Mouse (Mus musculus) liver, embryonic 15.5 days (tissue): ENCODE results near the gene Grb10. TPM values are rescaled to one million over a fixed set of nuclear protein-coding genes. Genes with fewer than 3 reads are reported as not detected.

ENCODE experiments used
- ATAC-seq: fragments of 200-750 bp; cut with Nextera tagmentation; 2 replicates; pipeline ENCODE4 v1.8.0; 2017; ENCODE audit warnings: moderate number of reproducible peaks, mild to moderate bottlenecking, moderate library complexity; ENCODE audit not compliant: insufficient read depth
- H3K27ac ChIP-seq: fragments of 300-500 bp; sonication (generic); replicated peaks from 2 replicates; pipeline ENCODE4 v1.5.1; 2015; ENCODE audit warnings: mild to moderate bottlenecking, inconsistent platforms
- H3K27me3 ChIP-seq: fragments of 300-500 bp; sonication (generic); 2 replicates; pipeline ENCODE4 v1.6.1; 2015; ENCODE audit warnings: mild to moderate bottlenecking, inconsistent platforms
- H3K36me3 ChIP-seq: fragments of 300-500 bp; sonication (generic); replicated peaks from 2 replicates; pipeline ENCODE4 v1.6.1; 2015; ENCODE audit warnings: moderate library complexity, mild to moderate bottlenecking, inconsistent platforms
- H3K4me1 ChIP-seq: fragments of 300-500 bp; sonication (generic); replicated peaks from 2 replicates; pipeline ENCODE4 v1.6.1; 2015; ENCODE audit warnings: inconsistent platforms
- H3K4me2 ChIP-seq: fragments of 300-500 bp; sonication (generic); 2 replicates; pipeline ENCODE4 v1.6.1; 2015; ENCODE audit warnings: moderate library complexity, mild to moderate bottlenecking, inconsistent platforms
- H3K4me3 ChIP-seq: fragments of 300-500 bp; sonication (generic); replicated peaks from 2 replicates; pipeline ENCODE4 v1.5.1; 2015; ENCODE audit warnings: mild to moderate bottlenecking, inconsistent platforms
- H3K9ac ChIP-seq: fragments of 300-500 bp; sonication (generic); 2 replicates; pipeline ENCODE4 v1.6.1; 2015; ENCODE audit warnings: moderate library complexity, mild to moderate bottlenecking, inconsistent platforms
- H3K9me3 ChIP-seq: fragments of 300-500 bp; sonication (generic); replicated peaks from 2 replicates; pipeline ENCODE4 v1.6.1; 2016; ENCODE audit warnings: inconsistent platforms
- WGBS: fragments of 180-500 bp; shearing (Covaris S2); methylation state at CpG from one replicate; pipeline ENCODE4 v1.1.7; 2015; ENCODE audit warnings: mixed read lengths; ENCODE audit not compliant: insufficient replicate concordance; 5-methylcytosine and 5-hydroxymethylcytosine counted together
- polyA plus RNA-seq: library from polyadenylated mRNA; unstranded; fragments of >200 nt; fragmentation: Nextera tagmentation; extraction: Ambion mirVana; gene quantifications from 2 replicates; pipeline ENCODE4 v1.2.1, GENCODE M21; 2015

Grb10 gene
- polyA plus RNA-seq, 1 experiment from 2014 or later = 148 TPM

DNA sequence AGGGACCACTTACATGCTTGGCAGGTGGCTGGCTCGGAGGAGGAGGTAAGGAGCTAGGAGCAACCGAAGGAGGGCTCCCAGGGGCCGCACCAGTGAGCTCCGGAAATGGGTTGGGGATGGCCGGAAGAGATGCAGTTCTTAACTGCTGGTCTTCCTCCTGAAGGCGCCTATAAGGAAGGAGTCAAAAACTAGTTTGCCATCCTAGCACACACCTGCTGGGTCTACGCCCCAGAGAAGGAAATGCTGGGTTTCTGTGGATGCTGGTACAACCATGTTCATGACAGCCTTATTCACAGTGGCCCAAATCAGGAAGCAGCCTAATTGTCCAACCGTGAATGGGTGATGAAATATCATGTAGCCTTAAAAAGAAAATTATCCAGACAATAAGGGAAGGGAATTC is 71.0 kb downstream of the Grb10 start:
- Histone ChIP-seq H3K27ac (no peak overlapping the region), H3K36me3 (peaks cover 18% of the 10 kb centered on the region), H3K9ac (no peak overlapping the region), H3K27me3 (no peaks in the 10 kb centered on the region), H3K4me3 (no peak overlapping the region), H3K4me1 (peaks cover 47% of the 10 kb centered on the region), H3K9me3 (no peaks in the 10 kb centered on the region), H3K4me2 (no peak overlapping the region)
- no peak for ATAC-seq
- 55% methylated on average over 8 of the region's 8 CpGs for WGBS

DNA sequence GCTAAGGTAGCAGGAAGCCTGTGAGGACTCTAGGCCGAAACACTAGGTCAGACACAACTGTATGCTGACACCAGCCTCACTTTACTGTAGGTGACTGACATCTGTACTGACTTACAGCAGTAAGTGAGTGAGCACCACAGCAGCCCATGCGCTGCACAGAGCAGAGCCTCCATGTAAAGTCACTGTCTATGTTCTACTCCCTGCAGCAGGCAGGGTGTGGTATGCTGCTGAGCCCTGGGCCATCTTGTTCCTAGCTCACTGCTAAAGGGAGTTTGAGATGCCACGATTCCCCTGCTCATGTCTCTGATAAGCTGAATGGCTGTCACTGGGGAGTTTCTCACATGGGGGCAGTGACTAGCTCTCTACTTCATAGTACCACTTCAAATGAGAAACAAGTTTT is 72.3 kb downstream of the Grb10 start:
- H3K4me3 ChIP-seq = no peak overlapping the region
- H3K9ac ChIP-seq = no peak overlapping the region
- H3K4me1 ChIP-seq = peaks cover 60% of the 10 kb centered on the region
- H3K27ac ChIP-seq = 0 out of 2 replicates have a peak overlapping the region, but pooled peaks have one; percentile 20
- peaks cover 14% of the 10 kb centered on the region for H3K36me3 ChIP-seq
- H3K4me2 ChIP-seq = no peak overlapping the region
- H3K27me3 ChIP-seq = no peaks in the 10 kb centered on the region
- no peaks in the 10 kb centered on the region for H3K9me3 ChIP-seq
- peak; percentile 57 for ATAC-seq
- 55% methylated on average over 3 of the region's 3 CpGs for WGBS

DNA sequence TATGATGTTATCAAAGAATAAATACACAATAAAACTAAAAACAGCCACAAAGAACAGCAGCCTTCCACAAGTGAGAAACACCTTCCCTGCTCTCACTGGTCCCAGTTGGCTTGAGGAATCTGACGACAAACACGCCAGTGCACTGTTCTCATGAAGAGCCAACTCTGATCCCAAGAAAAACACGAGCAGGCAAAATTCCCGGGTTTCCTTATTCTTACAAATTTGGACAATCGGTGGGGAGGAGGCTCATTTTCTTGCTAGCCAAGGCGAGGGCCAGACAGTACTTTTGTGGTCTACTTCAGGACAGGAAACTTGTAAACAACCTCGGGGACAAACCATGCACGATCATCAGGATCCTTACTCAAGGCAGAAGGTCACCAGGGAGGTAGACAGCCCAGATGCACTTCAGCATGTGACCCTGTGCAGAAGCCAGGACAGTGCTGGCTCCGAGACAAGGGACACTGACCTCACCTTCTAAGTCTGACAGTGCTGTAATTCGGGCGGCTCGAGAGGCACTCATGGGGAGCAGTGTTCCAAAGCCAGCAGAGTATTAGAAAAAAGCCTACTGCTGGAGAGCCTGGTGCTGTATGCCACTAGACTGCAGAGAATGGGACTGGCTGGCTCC is 72.9 kb downstream of the Grb10 start:
- peaks cover 14% of the 10 kb centered on the region for H3K36me3 ChIP-seq
- ATAC-seq = no peak
- 63% methylated on average over 12 of the region's 12 CpGs for WGBS
- no peak overlapping the region for H3K4me3 ChIP-seq
- H3K27me3 ChIP-seq = no peaks in the 10 kb centered on the region
- 0 out of 2 replicates have a peak overlapping the region, but pooled peaks have one; percentile 26 for H3K27ac ChIP-seq
- no peak overlapping the region for H3K4me2 ChIP-seq
- no peaks in the 10 kb centered on the region for H3K9me3 ChIP-seq
- no peak overlapping the region for H3K9ac ChIP-seq
- peaks cover 65% of the 10 kb centered on the region for H3K4me1 ChIP-seq

- no peak for ATAC-seq
- Histone ChIP-seq H3K27ac (peak overlapping the region; percentile 78), H3K9me3 (no peaks in the 10 kb centered on the region), H3K36me3 (peaks cover 7% of the 10 kb centered on the region; the same call in 1 of the 2 replicates), H3K4me3 (no peak overlapping the region), H3K4me2 (no peak overlapping the region), H3K4me1 (peaks cover 71% of the 10 kb centered on the region), H3K27me3 (no peaks in the 10 kb centered on the region), H3K9ac (0 out of 2 replicates have a peak overlapping the region, but pooled peaks have one; percentile 4)
- 87% methylated on average over 2 of the region's 2 CpGs for WGBS
These were observed 73.8 kb downstream of the Grb10 start for GRCm38 (mm10) chr11:11964729-11965128.

GRCm38 (mm10) chr11:11963587-11963986 is 74.9 kb downstream of the Grb10 start:
- H3K4me3 ChIP-seq = no peak overlapping the region
- peak overlapping the region; percentile 37; the same call in 1 of the 2 replicates for H3K9ac ChIP-seq
- 23% methylated on average over 3 of the region's 3 CpGs for WGBS
- peak overlapping the region; percentile 55 for H3K4me2 ChIP-seq
- H3K27ac ChIP-seq = peak overlapping the region; percentile 78
- peaks cover 5% of the 10 kb centered on the region; the same call in 1 of the 2 replicates for H3K36me3 ChIP-seq
- peak; percentile 80 for ATAC-seq
- H3K9me3 ChIP-seq = no peaks in the 10 kb centered on the region
- no peaks in the 10 kb centered on the region for H3K27me3 ChIP-seq
- H3K4me1 ChIP-seq = peaks cover 71% of the 10 kb centered on the region

GRCm38 (mm10) chr11:11963065-11963464 is 75.4 kb downstream of the Grb10 start:
- peak overlapping the region; percentile 78 for H3K27ac ChIP-seq
- H3K9me3 ChIP-seq = no peaks in the 10 kb centered on the region
- H3K4me2 ChIP-seq = peak overlapping the region; percentile 55
- H3K4me1 ChIP-seq = peaks cover 71% of the 10 kb centered on the region
- peak overlapping the region; percentile 37; the same call in 1 of the 2 replicates for H3K9ac ChIP-seq
- H3K27me3 ChIP-seq = no peaks in the 10 kb centered on the region
- peaks cover 5% of the 10 kb centered on the region; the same call in 1 of the 2 replicates for H3K36me3 ChIP-seq
- 65% methylated on average over 2 of the region's 2 CpGs for WGBS
- no peak for ATAC-seq
- H3K4me3 ChIP-seq = no peak overlapping the region

DNA sequence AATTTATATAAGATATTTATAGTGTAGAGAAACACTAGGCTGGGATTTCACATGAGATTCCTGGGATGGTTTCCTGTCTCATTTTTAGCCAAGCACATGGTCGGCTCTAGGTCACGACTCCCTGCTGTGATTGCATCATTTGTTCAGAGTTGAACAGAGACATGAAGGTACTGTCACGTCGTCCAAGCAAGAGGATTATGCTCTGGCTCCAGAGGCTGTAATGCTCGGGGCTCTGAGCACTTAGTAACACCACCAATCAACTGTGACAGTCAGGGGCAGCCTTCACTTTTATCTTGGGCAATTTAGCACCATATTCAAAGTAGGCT is 75.9 kb downstream of the Grb10 start:
- Histone ChIP-seq H3K27ac (peak overlapping the region; percentile 78), H3K9ac (no peak overlapping the region), H3K4me3 (no peak overlapping the region), H3K36me3 (peaks cover 3% of the 10 kb centered on the region; the same call in 1 of the 2 replicates), H3K4me1 (peaks cover 70% of the 10 kb centered on the region), H3K9me3 (no peaks in the 10 kb centered on the region), H3K27me3 (no peaks in the 10 kb centered on the region), H3K4me2 (peak overlapping the region; percentile 50)
- peak; percentile 38; the same call in 1 of the 2 replicates for ATAC-seq
- 13% methylated on average over 5 of the region's 5 CpGs for WGBS

DNA sequence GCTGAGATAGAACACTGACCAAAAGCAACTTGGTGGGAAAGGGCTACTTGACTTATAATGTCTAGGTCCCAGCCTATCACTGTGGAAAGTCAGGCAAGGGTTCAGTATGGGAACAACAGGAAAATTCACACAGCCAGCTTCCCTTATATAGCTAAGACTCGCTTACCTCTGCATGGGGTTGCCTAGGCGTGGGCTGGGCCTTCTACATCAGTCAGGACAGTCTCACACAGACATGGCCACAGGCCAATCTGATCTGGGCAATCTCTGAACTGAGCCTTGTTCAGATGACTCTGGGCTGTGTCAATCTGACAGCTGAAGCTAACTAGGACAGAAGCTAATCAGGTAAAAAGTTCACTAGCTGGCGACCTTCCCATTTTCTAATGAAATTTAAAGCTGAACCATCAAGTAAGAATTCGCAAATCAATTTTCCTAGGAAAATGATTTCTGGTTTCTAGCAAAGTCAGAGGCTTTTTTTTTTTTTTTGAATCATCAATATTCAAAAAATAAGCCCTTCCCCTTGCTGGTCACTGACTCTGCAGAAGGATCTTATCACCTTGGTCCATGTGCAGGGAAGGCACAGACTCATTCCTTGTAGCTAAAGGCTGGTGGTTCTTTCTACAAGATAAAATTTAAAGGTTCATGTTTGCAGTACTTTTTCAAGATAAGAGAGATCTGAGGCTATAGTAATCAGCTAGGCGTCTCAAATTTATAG is 76.4 kb downstream of the Grb10 start:
- H3K9me3 ChIP-seq = no peaks in the 10 kb centered on the region
- peak; percentile 65 for ATAC-seq
- H3K9ac ChIP-seq = no peak overlapping the region
- no peaks in the 10 kb centered on the region for H3K27me3 ChIP-seq
- no peaks in the 10 kb centered on the region; the same call in 1 of the 2 replicates for H3K36me3 ChIP-seq
- peaks cover 68% of the 10 kb centered on the region for H3K4me1 ChIP-seq
- 45% methylated on average over 5 of the region's 5 CpGs for WGBS
- H3K27ac ChIP-seq = peak overlapping the region; percentile 78
- peak overlapping the region; percentile 50 for H3K4me2 ChIP-seq
- no peak overlapping the region for H3K4me3 ChIP-seq

- WGBS = 48% methylated on average over 5 of the region's 5 CpGs
- H3K9ac ChIP-seq = no peak overlapping the region
- H3K4me1 ChIP-seq = peaks cover 56% of the 10 kb centered on the region
These were observed 77.6 kb downstream of the Grb10 start for GRCm38 (mm10) chr11:11960858-11961257.

DNA sequence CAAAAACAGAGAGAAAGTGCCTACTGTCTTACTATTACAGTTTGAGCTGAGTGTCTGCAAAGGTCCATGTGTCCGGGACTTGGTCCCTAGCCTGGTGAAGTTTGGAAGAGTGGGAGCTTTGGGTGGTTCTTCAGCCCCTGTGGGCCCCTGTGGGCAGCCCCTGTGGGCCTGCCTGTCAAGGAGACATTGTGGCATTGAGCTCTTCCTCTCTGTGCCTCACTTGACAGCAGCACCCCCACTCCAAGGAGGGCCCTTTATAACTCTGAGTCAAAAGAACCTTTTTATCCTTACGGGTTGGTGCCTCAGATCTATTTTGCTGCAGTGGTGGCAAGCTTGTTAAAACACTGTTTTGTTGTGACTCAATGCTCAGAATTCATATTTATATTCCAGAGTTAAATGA is 78.3 kb downstream of the Grb10 start:
- Histone ChIP-seq H3K9ac (no peak overlapping the region), H3K9me3 (no peaks in the 10 kb centered on the region), H3K27me3 (no peaks in the 10 kb centered on the region), H3K27ac (no peak overlapping the region), H3K36me3 (no peaks in the 10 kb centered on the region; the same call in 1 of the 2 replicates), H3K4me1 (peaks cover 50% of the 10 kb centered on the region), H3K4me3 (no peak overlapping the region), H3K4me2 (no peak overlapping the region)
- no peak for ATAC-seq
- WGBS = 72% methylated on average over 2 of the region's 2 CpGs

More at GRCm38 (mm10) chr11:11960858-11961257, 77.6 kb downstream of the Grb10 start:
- Histone ChIP-seq H3K4me3 (no peak overlapping the region), H3K9me3 (no peaks in the 10 kb centered on the region), H3K4me2 (no peak overlapping the region), H3K27me3 (no peaks in the 10 kb centered on the region), H3K27ac (0 out of 2 replicates have a peak overlapping the region, but pooled peaks have one; percentile 29), H3K36me3 (no peaks in the 10 kb centered on the region; the same call in 1 of the 2 replicates)
- ATAC-seq = no peak

DNA sequence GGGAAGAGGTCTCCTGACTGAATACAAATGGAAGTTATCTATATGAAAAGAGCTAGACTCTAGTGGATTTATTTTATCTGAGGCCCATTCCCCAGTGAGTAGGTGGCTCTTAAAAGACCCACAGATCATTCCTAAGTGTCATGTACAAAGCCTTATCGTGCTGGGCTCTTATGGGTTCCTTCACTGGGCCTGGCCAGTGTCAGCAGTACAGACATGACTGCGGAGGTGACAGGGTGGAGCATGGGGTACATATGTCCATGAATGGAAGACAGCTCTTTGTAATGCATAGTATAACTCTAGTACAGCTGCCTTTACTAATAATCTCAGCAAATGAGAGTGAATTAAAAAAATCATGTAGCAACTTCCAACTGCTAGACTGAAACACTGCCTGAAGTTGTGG is 80.0 kb downstream of the Grb10 start:
- WGBS = 64% methylated on average over 2 of the region's 2 CpGs
- Histone ChIP-seq H3K9ac (no peak overlapping the region), H3K4me2 (no peak overlapping the region), H3K9me3 (no peaks in the 10 kb centered on the region), H3K36me3 (peaks cover 4% of the 10 kb centered on the region; the same call in 1 of the 2 replicates), H3K27me3 (no peaks in the 10 kb centered on the region), H3K27ac (no peak overlapping the region), H3K4me1 (peaks cover 33% of the 10 kb centered on the region), H3K4me3 (no peak overlapping the region)
- no peak for ATAC-seq
